Mouse (Mus musculus) limb, embryonic 14.5 days (tissue): ENCODE results near the gene Fancd2os. TPM values are rescaled to one million over a fixed set of nuclear protein-coding genes. Genes with fewer than 3 reads are reported as not detected.

Experiments
- ATAC-seq: fragments of 200-750 bp; cut with Nextera tagmentation; 2 replicates; pipeline ENCODE4 v1.8.0; 2017; ENCODE audit warnings: low read depth, moderate number of reproducible peaks, moderate TSS enrichment; ENCODE audit not compliant: low FRiP score
- DNase-seq: peaks from one replicate; pipeline ENCODE4 v3.0.0-alpha.2; 2015; ENCODE audit warnings: low spot score
- H3K27ac ChIP-seq: fragments of 300-500 bp; sonication (generic); replicated peaks from 2 replicates; pipeline ENCODE4 v1.5.1; 2014; ENCODE audit warnings: low read depth, mild to moderate bottlenecking, low read length, moderate library complexity, mixed read lengths
- H3K27me3 ChIP-seq: fragments of 300-500 bp; sonication (generic); 2 replicates; pipeline ENCODE4 v1.6.1; 2014; ENCODE audit warnings: low read length, mixed read lengths; ENCODE audit not compliant: control insufficient read depth, insufficient read depth
- H3K36me3 ChIP-seq: fragments of 300-500 bp; sonication (generic); 2 replicates; pipeline ENCODE4 v1.6.1; 2014; ENCODE audit warnings: mild to moderate bottlenecking, low read length, moderate library complexity, mixed read lengths; ENCODE audit not compliant: control insufficient read depth, insufficient read depth
- H3K4me1 ChIP-seq: fragments of 300-500 bp; sonication (generic); 2 replicates; pipeline ENCODE4 v1.6.1; 2014; ENCODE audit warnings: antibody characterized with exemption, low read length, mixed read lengths; ENCODE audit not compliant: control insufficient read depth, insufficient read depth
- H3K4me2 ChIP-seq: fragments of 300-500 bp; sonication (generic); replicated peaks from 2 replicates; pipeline ENCODE4 v1.6.1; 2014; ENCODE audit warnings: low read depth, mild to moderate bottlenecking, low read length, moderate library complexity; ENCODE audit not compliant: severe bottlenecking
- H3K4me3 ChIP-seq: fragments of 300-500 bp; sonication (generic); replicated peaks from 2 replicates; pipeline ENCODE4 v1.5.1; 2014; ENCODE audit warnings: low read length
- H3K9ac ChIP-seq: fragments of 300-500 bp; sonication (generic); 2 replicates; pipeline ENCODE4 v1.6.1; 2014; ENCODE audit warnings: mild to moderate bottlenecking, low read depth, low read length, moderate library complexity; ENCODE audit not compliant: severe bottlenecking
- H3K9me3 ChIP-seq: fragments of 300-500 bp; sonication (generic); 2 replicates; pipeline ENCODE4 v1.6.1; 2016; ENCODE audit warnings: low read length; ENCODE audit not compliant: control insufficient read depth
- POLR2A ChIP-seq: fragments of 200-500 bp; IDR thresholded peaks from 2 replicates; pipeline ENCODE4 v1.8.0; 2012; ENCODE audit warnings: inconsistent platforms, mild to moderate bottlenecking, moderate library complexity, borderline replicate concordance; ENCODE audit not compliant: insufficient read depth, insufficient read length; ENCODE audit errors: extremely low read depth
- WGBS: fragments of 180-500 bp; shearing (Covaris S2); extraction: QIAGEN DNeasy Blood & Tissue Kit; methylation state at CpG from one replicate; pipeline ENCODE4 v1.1.7; 2014; 5-methylcytosine and 5-hydroxymethylcytosine counted together
- polyA plus RNA-seq, 2 experiments: library from polyadenylated mRNA; depleted of rRNA in 1 of 2; stranded (reverse) in 1 of 2; unstranded in 1 of 2; fragments of >200 nt; fragmentation: Nextera tagmentation in 1 of 2; extraction: Ambion mirVana in 1 of 2; gene quantifications; 2 replicates each; pipeline versions ENCODE4 v1.2.1 to v1.2.3; 2012 to 2014

Fancd2os gene
- polyA plus RNA-seq, 2 experiments: 0.05 to 0.40 TPM

- ATAC-seq (no peak), DNase-seq (no peak)
- Histone ChIP-seq H3K4me3 (no peak overlapping the region), H3K36me3 (no peaks in the 10 kb centered on the region), H3K9me3 (no peaks in the 10 kb centered on the region), H3K27me3 (no peaks in the 10 kb centered on the region), H3K4me2 (no peak overlapping the region), H3K4me1 (no peaks in the 10 kb centered on the region), H3K27ac (no peak overlapping the region), H3K9ac (no peak overlapping the region)
- TF ChIP-seq POLR2A: no peak
- 70% methylated on average over 4 of the region's 4 CpGs for WGBS
Measured at GRCm38 (mm10) chr6:113643021-113643420, 42.5 kb upstream of the Fancd2os start.

DNA sequence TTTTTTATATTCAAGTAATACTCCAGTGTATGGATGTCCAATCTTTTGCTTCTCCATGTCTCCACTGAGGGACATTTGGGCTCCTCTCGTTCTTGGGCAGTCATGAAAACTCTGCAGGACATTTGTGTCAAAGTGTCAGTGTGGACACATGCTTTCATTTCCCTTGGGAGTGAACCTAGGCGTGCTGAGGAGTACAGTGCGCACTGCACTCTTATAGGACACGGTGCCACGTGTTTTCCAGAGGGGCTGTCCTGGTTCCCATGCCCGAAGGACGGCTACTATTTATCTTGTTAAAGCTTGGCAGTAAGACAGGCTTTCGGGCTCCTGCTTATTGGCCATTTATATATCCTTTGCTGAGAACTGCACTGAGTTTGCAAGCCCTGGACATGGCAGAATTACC is 42.1 kb upstream of the Fancd2os start:
- ATAC-seq: no peak
- no peak for TF ChIP-seq POLR2A
- 83% methylated on average over 8 of the region's 8 CpGs for WGBS

DNA sequence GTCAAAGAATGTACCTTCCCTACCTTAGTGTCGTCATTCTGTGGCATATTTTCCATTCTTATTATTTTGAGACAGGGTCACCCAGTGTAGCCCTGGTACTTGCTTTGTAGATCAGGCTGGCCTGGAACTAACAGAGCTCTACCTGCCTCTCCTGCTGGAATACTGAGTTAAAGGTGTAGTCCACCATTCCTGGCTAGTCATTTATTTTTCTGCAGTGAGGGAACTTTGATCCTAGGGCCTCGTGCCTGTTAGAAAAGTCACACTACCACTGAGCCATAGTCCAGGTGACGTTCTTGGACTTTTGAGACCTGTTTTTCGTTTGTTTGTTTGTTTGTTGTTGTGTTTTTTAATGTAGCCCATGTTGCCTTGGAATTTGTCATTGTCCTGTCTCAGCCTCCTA is 38.7 kb upstream of the Fancd2os start:
- Histone ChIP-seq H3K27me3 (no peaks in the 10 kb centered on the region), H3K27ac (no peak overlapping the region), H3K36me3 (no peaks in the 10 kb centered on the region), H3K9me3 (no peaks in the 10 kb centered on the region), H3K4me3 (no peak overlapping the region), H3K4me2 (no peak overlapping the region), H3K4me1 (no peaks in the 10 kb centered on the region), H3K9ac (no peak overlapping the region)
- ATAC-seq: no peak
- WGBS: 83% methylated on average over 4 of the region's 4 CpGs
- no peak for DNase-seq
- no peak for TF ChIP-seq POLR2A

More for the DNA sequence above, 42.1 kb upstream of the Fancd2os start:
- Histone ChIP-seq H3K4me1 (no peaks in the 10 kb centered on the region), H3K9me3 (no peaks in the 10 kb centered on the region), H3K9ac (no peak overlapping the region), H3K4me3 (no peak overlapping the region), H3K4me2 (no peak overlapping the region), H3K36me3 (no peaks in the 10 kb centered on the region), H3K27ac (no peak overlapping the region), H3K27me3 (no peaks in the 10 kb centered on the region)
- DNase-seq: no peak

- no peaks in the 10 kb centered on the region for H3K36me3 ChIP-seq
- H3K4me3 ChIP-seq: peak within 1 kb of the TSS; percentile 51
- ATAC-seq (peak; percentile 94), DNase-seq (peak; percentile 89)
- 7% methylated on average over 36 of the region's 37 CpGs for WGBS
- no peak within 1 kb of the TSS for H3K27ac ChIP-seq
- H3K4me1 ChIP-seq: no peaks in the 10 kb centered on the region
- peak within 1 kb of the TSS; percentile 63 for H3K9ac ChIP-seq
- H3K9me3 ChIP-seq: no peaks in the 10 kb centered on the region
- H3K4me2 ChIP-seq: peak within 1 kb of the TSS; percentile 58
- TF ChIP-seq POLR2A: peak; percentile 30; the same call in 1 of the 2 replicates
- H3K27me3 ChIP-seq: no peaks in the 10 kb centered on the region
Measured at GRCm38 (mm10) chr6:113638302-113639040, 38.0 kb upstream of the Fancd2os start, which contains the start of gene Irak2. Gene Irak2 (plus strand): TSS chr6:113638467.

GRCm38 (mm10) chr6:113632863-113633262 is 32.3 kb upstream of the Fancd2os start:
- 94% methylated on average over 4 of the region's 4 CpGs for WGBS

DNA sequence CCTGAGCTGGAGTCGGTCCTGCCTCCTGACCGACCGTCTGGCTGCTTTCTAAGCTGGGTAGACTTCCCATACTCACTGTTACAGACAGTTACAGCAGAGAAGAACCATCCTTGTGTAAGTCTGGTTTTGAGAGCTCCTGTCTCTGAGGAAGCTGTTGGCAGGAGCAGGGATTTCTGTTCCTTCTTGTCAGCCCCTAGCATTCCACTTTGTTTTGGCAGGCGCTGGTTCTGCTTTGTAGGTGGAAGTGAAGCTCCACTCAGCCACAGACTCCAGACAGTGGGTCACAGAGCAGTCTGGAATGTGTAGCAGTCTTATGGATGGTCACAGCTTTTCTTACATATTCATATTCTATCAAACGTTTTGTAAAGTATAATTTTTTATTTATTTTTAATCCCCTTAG is 29.8 kb upstream of the Fancd2os start:
- H3K27ac ChIP-seq: no peak overlapping the region
- H3K4me3 ChIP-seq: no peak overlapping the region
- peaks cover 4% of the 10 kb centered on the region for H3K4me1 ChIP-seq
- H3K36me3 ChIP-seq: peaks cover 57% of the 10 kb centered on the region
- H3K9ac ChIP-seq: no peak overlapping the region
- H3K9me3 ChIP-seq: no peaks in the 10 kb centered on the region
- TF ChIP-seq POLR2A: no peak
- WGBS: 81% methylated on average over 5 of the region's 5 CpGs
- ATAC-seq (no peak), DNase-seq (no peak)
- no peak overlapping the region for H3K4me2 ChIP-seq
- H3K27me3 ChIP-seq: no peaks in the 10 kb centered on the region

More at GRCm38 (mm10) chr6:113632863-113633262, 32.3 kb upstream of the Fancd2os start:
- Histone ChIP-seq H3K4me2 (no peak overlapping the region), H3K4me3 (no peak overlapping the region), H3K9ac (no peak overlapping the region), H3K36me3 (peaks cover 48% of the 10 kb centered on the region), H3K4me1 (no peaks in the 10 kb centered on the region), H3K27ac (no peak overlapping the region), H3K9me3 (no peaks in the 10 kb centered on the region), H3K27me3 (no peaks in the 10 kb centered on the region)
- no peak for TF ChIP-seq POLR2A
- DNase-seq: no peak
- no peak for ATAC-seq
